Mouse (Mus musculus) stomach, postnatal 0 days (tissue): ENCODE measurements at regions not wholly inside any gene's neighbourhood (a gene's known extent, or its start where the extent isn't known, plus 50 kb on each side); places are given as distances from the start of the nearest gene placed in this dataset.

Source experiments
- ATAC-seq: fragments of 200-750 bp; cut with Nextera tagmentation; 2 replicates; pipeline ENCODE4 v1.8.0; 2017; ENCODE audit not compliant: low FRiP score, low TSS enrichment
- DNase-seq: peaks from one replicate; pipeline ENCODE4 v3.0.0-alpha.2; 2016; ENCODE audit warnings: low spot score
- H3K27ac ChIP-seq: fragments of 300-500 bp; sonication (generic); replicated peaks from 2 replicates; pipeline ENCODE4 v1.5.1; 2014; ENCODE audit warnings: mild to moderate bottlenecking, control low read depth
- H3K27me3 ChIP-seq: fragments of 300-500 bp; sonication (generic); 2 replicates; pipeline ENCODE4 v1.6.1; 2014; ENCODE audit warnings: low read length; ENCODE audit not compliant: control insufficient read depth, insufficient read depth
- H3K36me3 ChIP-seq: fragments of 300-500 bp; sonication (generic); 2 replicates; pipeline ENCODE4 v1.6.1; 2014; ENCODE audit warnings: low read length, mixed read lengths; ENCODE audit not compliant: control insufficient read depth, insufficient read depth
- H3K4me1 ChIP-seq: fragments of 300-500 bp; sonication (generic); replicated peaks from 2 replicates; pipeline ENCODE4 v1.6.1; 2014; ENCODE audit warnings: antibody characterized with exemption; ENCODE audit not compliant: control insufficient read depth, insufficient read depth
- H3K4me2 ChIP-seq: fragments of 300-500 bp; sonication (generic); replicated peaks from 2 replicates; pipeline ENCODE4 v1.6.1; 2014; ENCODE audit warnings: low read depth, mild to moderate bottlenecking, control low read depth, moderate library complexity
- H3K4me3 ChIP-seq: fragments of 300-500 bp; sonication (generic); 2 replicates; pipeline ENCODE4 v1.5.1; 2014; ENCODE audit warnings: low read depth, low read length, control low read depth
- H3K9ac ChIP-seq: fragments of 300-500 bp; sonication (generic); 2 replicates; pipeline ENCODE4 v1.6.1; 2014; ENCODE audit warnings: mild to moderate bottlenecking, low read length, control low read depth, mixed read lengths
- H3K9me3 ChIP-seq: fragments of 300-500 bp; sonication (generic); 2 replicates; pipeline ENCODE4 v1.6.1; 2016; ENCODE audit warnings: low read length; ENCODE audit not compliant: control insufficient read depth
- CTCF ChIP-seq: IDR thresholded peaks from 2 replicates; pipeline ENCODE4 v1.5.1; 2016; ENCODE audit warnings: antibody characterized with exemption, low read depth, mild to moderate bottlenecking, moderate library complexity
- EP300 ChIP-seq: optimal IDR thresholded peaks from 2 replicates; pipeline ENCODE3; 2016; ENCODE audit warnings: antibody characterized with exemption
- WGBS: fragments of 180-500 bp; shearing (Covaris S2); extraction: QIAGEN DNeasy Blood & Tissue Kit; methylation state at CpG from one replicate; pipeline ENCODE4 v1.1.7; 2014; 5-methylcytosine and 5-hydroxymethylcytosine counted together

DNA sequence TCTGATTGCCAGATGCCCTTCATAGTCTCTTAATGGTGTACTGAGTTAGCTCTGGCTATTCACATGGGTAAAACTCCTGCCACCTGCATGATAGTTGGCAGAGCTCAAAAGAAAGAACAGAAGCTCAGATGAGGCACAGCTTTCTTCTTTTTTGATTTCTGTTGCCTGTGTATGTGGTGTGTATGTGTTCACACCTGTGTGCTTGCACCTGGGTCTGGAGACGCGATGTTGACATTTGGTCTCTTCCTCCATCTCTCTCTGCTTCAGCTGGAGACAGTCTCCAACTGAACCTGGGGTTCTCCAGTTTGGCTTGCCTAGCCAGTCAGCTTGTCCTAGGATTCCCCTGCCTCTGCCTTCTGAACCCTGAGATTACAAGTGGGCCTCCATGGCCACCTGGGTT is 51.0 kb upstream of the Prdm11 start:
- no peaks in the 10 kb centered on the region for H3K36me3 ChIP-seq

GRCm38 (mm10) chr2:93096078-93096729 is 50.2 kb upstream of the Prdm11 start:
- Histone ChIP-seq H3K36me3 (no peaks in the 10 kb centered on the region), H3K4me1 (no peaks in the 10 kb centered on the region), H3K27ac (no peak overlapping the region), H3K4me2 (no peak overlapping the region), H3K9ac (no peak overlapping the region), H3K4me3 (no peak overlapping the region), H3K27me3 (no peaks in the 10 kb centered on the region), H3K9me3 (no peaks in the 10 kb centered on the region)
- 79% methylated on average over 6 of the region's 6 CpGs for WGBS
- ATAC-seq: no peak
- TF ChIP-seq EP300 (no peak), CTCF (no peak)
- DNase-seq: no peak

More for the DNA sequence above, 51.0 kb upstream of the Prdm11 start:
- no peak for DNase-seq
- Histone ChIP-seq H3K4me2 (no peak overlapping the region), H3K9ac (no peak overlapping the region), H3K9me3 (no peaks in the 10 kb centered on the region), H3K4me3 (no peak overlapping the region), H3K27me3 (no peaks in the 10 kb centered on the region), H3K4me1 (no peaks in the 10 kb centered on the region), H3K27ac (no peak overlapping the region)
- WGBS: 81% methylated on average over 2 of the region's 2 CpGs
- TF ChIP-seq CTCF (no peak), EP300 (no peak)
- ATAC-seq: no peak
